Mouse (Mus musculus): Measurements from ENCODE around the gene Ces1g.

- TF ChIP-seq POLR2A (IDR thresholded peaks at IDR 0.05; ENCODE audit: borderline replicate concordance, extremely low read depth, insufficient read depth, insufficient read length, poor library complexity, severe bottlenecking) (no peak), CTCF (IDR thresholded peaks at IDR 0.05; ENCODE audit: borderline replicate concordance, extremely low read depth, insufficient read depth, insufficient read length) (no peak)
Measured at GRCm38 (mm10) chr8:93317031-93317430, 20.1 kb downstream of the Ces1g start.
